Mouse (Mus musculus): ENCODE results near the gene Cdk5rap1. TPM values are rescaled to one million over a fixed set of nuclear protein-coding genes. Genes with fewer than 3 reads are reported as not detected.

The Cdk5rap1 gene
- 10 to 100 TPM; 17.6 to 17.7 TPM for total RNA-seq (2023)

GRCm38 (mm10) chr2:154372842-154373500, at the start of gene Cdk5rap1:
TSS of gene Cdk5rap1 (minus strand) at chr2:154373010.

GRCm38 (mm10) chr2:154407643-154408445, 35.0 kb upstream of the Cdk5rap1 start, which contains the start of gene Snta1:
TSS of gene Snta1 (minus strand) at chr2:154408099.

GRCm38 (mm10) chr2:154306927-154307326, 65.9 kb downstream of the Cdk5rap1 start, which contains the start of gene Bpifb9b:
TSS of gene Bpifb9b (plus strand) at chr2:154307227.

Other genes with a start within 250 kb of the Cdk5rap1 start
- not detected for gene Bpifa3, start 242.7 kb downstream of the Cdk5rap1 start, total RNA-seq (2023)
- gene Bpifa1, start 230.1 kb downstream of the Cdk5rap1 start, total RNA-seq (2023), result not detected
- not detected for gene Bpifa5, start 210.4 kb downstream of the Cdk5rap1 start, total RNA-seq (2023)
- not detected for gene Bpifb1, start 182.2 kb downstream of the Cdk5rap1 start, total RNA-seq (2023)
- not detected for gene Bpifb5, start 149.3 kb downstream of the Cdk5rap1 start, total RNA-seq (2023)
- not detected for gene Bpifb9a, start 115.2 kb downstream of the Cdk5rap1 start, total RNA-seq (2023)
- gene Bpifb9b, start 65.8 kb downstream of the Cdk5rap1 start, total RNA-seq (2023), result not detected
- gene Snta1, start 35.1 kb upstream of the Cdk5rap1 start, total RNA-seq (2023), result not detected
- 10 to 100 TPM; 32.2 to 37.1 TPM for gene Cbfa2t2, start 63.5 kb upstream of the Cdk5rap1 start, total RNA-seq (2023)
- gene 1700003F12Rik, start 174.1 kb upstream of the Cdk5rap1 start, total RNA-seq (2023), result 1 to 10 TPM; 1.8 to 3.5 TPM
- gene Actl10, start 178.8 kb upstream of the Cdk5rap1 start, total RNA-seq (2023), result 1 to 10 TPM; 1.1 to 2.8 TPM
- gene Necab3, start 185.9 kb upstream of the Cdk5rap1 start, total RNA-seq (2023), result under 1 TPM; 0.86 to 0.96 TPM
- gene E2f1, start 196.9 kb upstream of the Cdk5rap1 start, total RNA-seq (2023), result 1 to 10 TPM; 1.6 to 4.3 TPM
- gene Pxmp4, start 230.7 kb upstream of the Cdk5rap1 start, total RNA-seq (2023), result 10 to 100 TPM in 1 of 2 experiments, 1 to 10 TPM in 1; 8.7 to 11.1 TPM
- 1 to 10 TPM; 7.7 to 7.8 TPM for gene Zfp341, start 240.3 kb upstream of the Cdk5rap1 start, total RNA-seq (2023)
- 1 to 10 TPM; 1.3 to 1.8 TPM for gene 4930519P11Rik, start 240.4 kb upstream of the Cdk5rap1 start, total RNA-seq (2023)

All from T-cell, adult 66 days (primary cell).